Mouse (Mus musculus): ENCODE measurements around the gene Fbxl13. TPM values are rescaled to one million over a fixed set of nuclear protein-coding genes. Genes with fewer than 3 reads are reported as not detected.

The Fbxl13 gene
- polyA plus RNA-seq, 1 experiment from 2014 or later: 0.23 TPM

DNA sequence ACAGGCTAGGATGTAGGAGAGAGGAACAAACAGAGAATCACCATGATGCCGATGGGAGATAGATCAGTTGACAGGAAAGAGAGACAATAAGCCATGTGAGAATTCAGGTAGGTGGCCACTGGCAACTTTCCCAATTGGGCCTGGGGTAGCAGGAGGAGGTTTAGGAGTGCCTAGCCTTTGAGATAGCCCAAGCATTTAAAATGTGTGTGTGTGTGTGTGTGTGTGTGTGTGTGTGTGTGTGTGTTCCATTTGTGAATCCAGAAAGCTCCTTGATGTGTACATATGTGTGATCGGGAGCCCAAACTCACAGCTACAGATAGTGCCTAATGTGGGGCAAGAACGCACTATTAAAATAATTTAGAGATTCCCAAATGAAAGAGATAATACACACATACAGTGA is 67.3 kb downstream of the Fbxl13 start:
- no peak for DNase-seq (ENCODE audit: low spot score)

DNA sequence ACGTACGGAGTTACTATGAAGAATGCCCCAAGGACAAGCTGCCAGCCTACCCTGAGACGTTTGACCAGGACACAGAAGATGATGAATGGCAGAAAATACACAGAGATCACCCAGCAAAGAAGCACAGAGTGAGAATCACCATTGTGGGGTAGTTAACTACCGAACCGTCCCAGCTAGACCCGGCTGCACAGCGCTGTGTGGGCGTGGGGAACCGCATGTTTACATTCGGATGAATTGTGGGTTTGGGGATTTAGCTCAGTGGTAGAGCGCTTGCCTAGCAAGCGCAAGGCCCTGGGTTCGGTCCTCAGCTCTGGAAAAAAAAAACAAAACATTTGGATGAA is 70.3 kb downstream of the Fbxl13 start:
- DNase-seq (ENCODE audit: low spot score): no peak

- DNase-seq (ENCODE audit: low spot score): no peak
These were observed 70.8 kb downstream of the Fbxl13 start for GRCm38 (mm10) chr5:21574386-21575209.

DNA sequence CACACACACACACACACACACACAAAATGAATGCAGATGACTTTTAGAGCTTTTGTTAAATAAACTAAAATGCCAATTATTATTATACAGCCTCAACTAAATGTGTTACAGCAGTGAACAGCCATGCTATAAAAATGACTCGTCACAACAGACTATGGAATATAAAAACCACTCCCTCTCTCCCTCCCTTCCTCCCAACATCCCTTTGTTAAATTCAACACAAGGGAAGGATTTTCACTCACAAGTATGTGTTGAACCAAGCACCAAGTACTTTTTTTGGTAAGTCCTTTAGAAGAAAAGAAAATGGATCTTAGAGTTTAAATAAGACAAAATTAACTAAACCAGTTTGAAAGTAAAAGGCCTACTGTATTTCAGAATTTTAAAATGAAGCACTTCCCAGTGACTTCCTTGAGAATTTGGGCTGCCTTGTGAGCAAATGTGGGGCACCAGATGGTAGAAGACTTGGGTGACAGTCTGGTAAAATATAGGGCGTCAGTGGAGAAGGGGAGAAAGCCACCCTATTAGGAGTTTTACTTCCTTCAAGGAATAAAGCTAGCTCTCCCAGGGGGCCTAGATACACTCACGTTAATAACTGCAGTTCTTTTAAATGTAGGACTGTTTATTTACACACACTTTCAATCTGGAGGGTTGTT is 72.5 kb downstream of the Fbxl13 start:
- no peak for DNase-seq (ENCODE audit: low spot score)

- DNase-seq (ENCODE audit: low spot score): no peak
These were observed 77.7 kb downstream of the Fbxl13 start for GRCm38 (mm10) chr5:21567784-21568183.

DNA sequence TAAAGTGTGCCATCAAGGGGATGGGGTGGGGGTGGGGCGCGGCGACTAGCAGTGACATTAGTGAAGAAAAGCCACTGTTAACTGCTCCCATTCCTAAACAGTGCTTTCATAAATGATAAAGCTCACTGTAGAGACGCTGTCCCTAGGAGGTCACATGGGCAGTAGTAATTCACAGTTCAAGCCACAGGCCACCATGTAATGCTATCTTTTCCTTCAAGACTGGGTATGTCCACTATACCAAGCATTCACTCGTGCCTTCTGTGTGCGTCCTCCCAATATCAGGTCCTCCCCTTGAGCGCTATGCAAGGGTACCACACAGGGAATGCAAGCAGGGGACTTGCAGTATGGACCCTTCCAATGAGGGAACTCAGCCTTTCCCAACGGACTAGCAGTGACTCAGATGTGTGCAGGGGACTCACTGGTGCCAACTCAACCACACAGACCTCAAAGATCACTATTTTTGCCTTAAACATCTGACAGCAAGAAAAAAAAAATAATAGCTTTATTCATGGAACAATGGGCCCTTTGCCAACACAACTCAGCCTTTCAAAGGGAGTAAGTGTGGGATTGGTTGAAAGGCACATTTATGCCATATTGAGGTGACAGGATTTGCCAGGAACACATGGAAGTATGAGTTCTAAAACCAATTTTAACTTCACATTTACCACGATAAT is 79.9 kb downstream of the Fbxl13 start:
- no peak for DNase-seq (ENCODE audit: low spot score)

DNA sequence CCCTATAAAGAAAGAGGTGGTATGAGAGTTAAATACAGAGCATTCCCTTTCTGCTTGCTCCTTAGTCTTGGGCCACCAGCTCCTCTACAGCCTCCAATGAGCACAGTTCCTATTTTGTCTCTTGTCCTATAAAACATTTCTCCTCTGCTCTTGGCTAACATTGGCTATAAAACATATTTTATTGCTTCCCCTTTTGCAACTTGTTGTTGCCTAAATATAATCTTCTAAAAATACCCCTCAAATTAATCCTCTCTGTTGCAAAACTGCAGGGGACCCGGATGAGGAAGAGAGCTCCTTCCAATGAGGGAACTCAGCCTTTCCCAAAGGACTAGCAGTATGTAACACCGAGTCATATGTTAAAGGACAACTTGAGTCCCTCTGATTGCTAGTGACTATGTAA is 81.5 kb downstream of the Fbxl13 start:
- DNase-seq (ENCODE audit: low spot score): no peak

DNA sequence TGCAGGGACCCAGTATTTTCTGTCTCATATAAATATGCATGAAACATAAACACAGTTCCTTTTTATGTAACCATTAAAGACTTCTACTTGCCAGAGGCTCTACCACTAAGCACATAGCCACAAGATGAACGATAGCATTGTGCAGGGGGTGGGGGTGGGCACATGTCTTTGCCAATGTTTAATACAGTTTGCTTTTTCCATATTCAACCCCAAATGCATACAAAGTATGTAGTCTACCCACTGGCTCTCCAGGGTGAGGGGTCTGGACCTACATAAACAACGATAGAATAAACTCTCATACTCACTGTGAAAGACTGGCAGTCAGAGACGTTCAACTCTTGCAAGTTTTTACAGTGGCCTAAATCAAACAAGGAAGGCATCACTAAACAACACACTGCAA is 88.9 kb downstream of the Fbxl13 start:
- DNase-seq (ENCODE audit: low spot score): no peak

GRCm38 (mm10) chr5:21554732-21555131 is 90.7 kb downstream of the Fbxl13 start:
- DNase-seq (ENCODE audit: low spot score): no peak

GRCm38 (mm10) chr5:21553685-21554084 is 91.7 kb downstream of the Fbxl13 start:
- DNase-seq (ENCODE audit: low spot score): no peak

DNA sequence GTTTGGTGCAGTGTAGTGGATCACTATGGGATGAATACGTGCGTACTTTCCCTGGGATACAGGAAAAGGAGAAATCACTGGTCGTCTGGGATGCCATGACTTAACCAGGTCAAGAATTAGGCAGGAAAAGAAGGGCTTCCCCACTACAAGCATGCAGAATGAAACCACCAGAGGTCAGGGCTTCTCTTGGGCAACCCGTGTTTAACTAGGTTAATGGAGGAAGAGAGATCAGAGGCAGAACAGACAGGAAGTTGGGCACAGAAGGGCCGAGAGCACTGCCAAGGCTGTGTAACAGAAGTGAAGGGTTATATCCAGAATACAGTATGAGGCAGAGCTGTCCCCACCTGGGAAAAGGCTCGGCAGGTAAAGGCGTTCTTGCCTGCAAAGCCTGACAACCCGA is 98.4 kb downstream of the Fbxl13 start:
- no peak for DNase-seq (ENCODE audit: low spot score)

GRCm38 (mm10) chr5:21545786-21546185 is 99.6 kb downstream of the Fbxl13 start:
- DNase-seq (ENCODE audit: low spot score): no peak

DNA sequence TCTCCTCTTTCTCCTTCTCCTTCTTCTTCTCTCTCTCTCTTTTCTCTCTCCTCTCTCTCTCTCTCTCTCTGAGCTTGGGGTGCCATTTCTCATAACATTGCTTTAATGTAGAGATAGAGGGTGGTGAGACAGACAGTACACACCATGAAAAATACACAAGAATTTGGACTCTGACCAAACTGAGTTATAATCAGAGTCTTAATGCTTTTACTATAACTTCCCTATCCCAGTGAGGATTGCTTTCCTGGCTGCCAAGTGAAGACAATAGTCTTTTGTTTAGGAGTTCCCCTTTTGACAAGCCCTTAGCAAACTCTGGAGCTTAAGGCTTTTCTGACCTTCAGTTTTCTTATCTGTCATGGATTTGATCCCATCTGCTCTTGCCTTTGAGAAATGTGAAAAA is 100.2 kb downstream of the Fbxl13 start:
- no peak for DNase-seq (ENCODE audit: low spot score)

GRCm38 (mm10) chr5:21544821-21545220 is 100.6 kb downstream of the Fbxl13 start:
- no peak for DNase-seq (ENCODE audit: low spot score)

GRCm38 (mm10) chr5:21543409-21544201 is 101.8 kb downstream of the Fbxl13 start, which contains the start of gene Lrrc17:
Gene Lrrc17 (plus strand): TSS chr5:21543559.
- no peak for DNase-seq (ENCODE audit: low spot score)

- no peak for DNase-seq (ENCODE audit: low spot score)
These were observed 103.2 kb downstream of the Fbxl13 start for GRCm38 (mm10) chr5:21542226-21542625.

DNA sequence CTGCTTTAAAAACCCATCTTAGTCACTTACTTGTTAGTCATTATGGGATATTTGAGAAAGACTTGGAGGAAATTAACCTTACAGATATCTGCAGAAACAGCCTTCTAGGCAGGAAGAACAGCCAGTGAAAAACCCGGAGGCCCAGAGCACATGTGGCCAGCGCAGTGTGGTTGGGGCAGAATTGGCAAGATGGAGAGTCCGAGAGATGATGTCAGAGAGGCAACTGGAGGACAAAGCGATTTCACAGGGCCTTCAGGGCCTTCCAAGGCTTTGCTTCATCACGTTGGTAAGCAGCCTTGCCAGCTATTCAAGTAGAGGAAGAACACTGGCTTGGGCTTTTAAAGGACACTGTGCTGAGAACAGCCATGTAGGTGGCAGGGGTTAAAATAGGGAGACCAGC is 112.5 kb downstream of the Fbxl13 start:
- no peak for DNase-seq (ENCODE audit: low spot score)

DNA sequence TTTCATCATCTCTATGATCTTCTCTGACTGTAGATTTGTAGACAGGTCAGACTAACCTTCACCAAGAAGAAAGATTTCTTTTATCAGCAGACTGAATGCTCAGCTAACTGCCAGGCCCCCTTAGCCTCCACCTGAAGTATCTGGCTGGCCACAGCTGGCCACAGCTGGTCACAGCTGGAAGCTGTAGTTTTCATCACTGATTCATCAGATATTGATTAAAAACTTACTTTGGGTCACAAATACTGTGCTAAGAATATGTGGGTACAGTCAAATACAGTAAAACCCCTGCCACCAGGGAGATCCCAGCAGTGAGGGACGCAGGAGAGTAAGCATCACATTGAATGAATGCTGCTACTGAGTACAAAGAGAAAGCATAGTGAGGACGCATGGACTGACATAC is 113.3 kb downstream of the Fbxl13 start:
- no peak for DNase-seq (ENCODE audit: low spot score)

GRCm38 (mm10) chr5:21529110-21529720 is 116.2 kb downstream of the Fbxl13 start:
- no peak for DNase-seq (ENCODE audit: low spot score)

GRCm38 (mm10) chr5:21528068-21528842 is 117.2 kb downstream of the Fbxl13 start:
- DNase-seq (ENCODE audit: low spot score): no peak
